Mouse (Mus musculus): ENCODE data around the gene Kif2a. TPM values are rescaled to one million over a fixed set of nuclear protein-coding genes. Genes with fewer than 3 reads are reported as not detected.
A peak's percentile ranks its signal among the peaks of the same experiment; 100 is the strongest.

The Kif2a gene
- polyA plus RNA-seq (2014; fragmentation: Nextera tagmentation; extraction: Ambion mirVana), result 18.6 and 20.6 TPM in 2 replicates

DNA sequence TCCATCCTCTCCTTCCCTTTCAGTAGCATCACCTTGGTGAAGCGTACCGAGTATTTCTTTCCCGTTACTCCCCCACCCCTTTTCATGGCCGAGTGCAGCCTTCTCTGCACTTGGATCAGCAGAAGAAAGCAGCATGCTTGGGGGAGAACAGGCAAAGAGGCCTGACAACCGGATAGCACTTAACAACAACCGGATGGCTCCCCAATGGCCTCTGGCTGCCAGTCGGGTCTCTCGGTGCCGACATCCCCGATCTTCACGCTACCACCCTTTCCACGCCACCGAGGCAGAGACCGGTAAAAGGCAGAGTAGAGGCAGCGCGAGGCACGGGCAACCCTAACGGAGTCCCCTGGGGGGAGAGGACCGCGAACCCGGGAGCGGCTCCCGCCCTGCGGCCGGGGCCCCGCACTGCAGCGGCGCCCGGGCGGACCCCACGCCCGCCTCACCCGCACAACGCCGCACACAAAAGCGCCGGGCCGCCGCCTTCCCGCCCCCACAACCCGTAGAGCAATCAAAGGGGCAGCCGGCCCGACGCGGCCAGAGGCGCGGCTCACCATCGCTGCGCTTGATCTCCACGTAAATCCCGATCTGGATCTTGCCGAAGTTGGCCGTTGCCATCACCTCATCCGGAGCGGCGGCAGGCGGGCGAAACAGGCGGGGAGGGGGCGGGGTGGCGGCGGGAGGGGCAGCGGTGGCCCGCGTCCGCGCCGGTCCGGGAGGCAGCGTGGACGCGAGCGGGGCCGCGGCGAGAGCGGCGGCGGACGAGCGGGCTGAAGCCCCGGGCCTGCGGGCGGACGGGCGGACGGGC is at the start of gene Kif2a:
Gene Kif2a (minus strand): TSS at position 666 of the 805 bp plus-strand sequence.
- under 1% methylated on average over 77 of the region's 87 CpGs for WGBS (ENCODE audit: insufficient replicate concordance)
- Histone ChIP-seq H3K4me1 (ENCODE audit: control insufficient read depth, insufficient read depth, low read length) (peaks cover 4% of the 10 kb centered on the region; the same call in 1 of the 2 replicates), H3K4me3 (ENCODE audit: low read depth, low read length) (peak within 1 kb of the TSS; percentile 96), H3K9me3 (replicated peaks; ENCODE audit: control insufficient read depth, low read length) (no peaks in the 10 kb centered on the region), H3K27me3 (ENCODE audit: control insufficient read depth, insufficient read depth, low read length) (no peaks in the 10 kb centered on the region), H3K36me3 (ENCODE audit: control insufficient read depth, insufficient read depth, low read length) (no peaks in the 10 kb centered on the region), H3K4me2 (peak within 1 kb of the TSS; percentile 90), H3K9ac (ENCODE audit: low read depth, low read length) (peak within 1 kb of the TSS; percentile 91), H3K27ac (ENCODE audit: low read depth, low read length) (peak within 1 kb of the TSS; percentile 93)
- ATAC-seq (replicated peaks; ENCODE audit: insufficient number of reproducible peaks, low FRiP score, low TSS enrichment), result peak; percentile 67

DNA sequence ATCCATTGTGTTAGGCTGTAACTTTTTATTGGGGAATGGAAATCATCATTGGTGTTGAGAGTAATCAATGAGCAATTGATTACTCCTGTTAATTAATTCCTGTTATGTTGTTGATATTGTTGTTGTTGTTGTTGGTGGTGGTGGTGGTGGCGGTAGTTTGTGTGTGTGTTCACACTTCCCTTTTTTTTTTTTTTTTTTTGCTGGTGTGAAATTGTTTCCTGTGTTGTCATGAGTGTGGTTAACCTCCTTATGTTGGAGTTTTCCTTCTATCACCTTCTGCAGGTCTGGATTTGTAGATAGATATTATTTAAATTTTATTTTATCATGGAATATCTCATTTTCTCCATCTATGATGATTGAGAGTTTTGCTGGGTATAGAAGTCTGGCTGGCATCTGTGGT is 47.1 kb upstream of the Kif2a start:
- 0 out of 2 replicates have a peak, but pooled peaks cover 3% of the 10 kb centered on the region for H3K4me1 ChIP-seq (ENCODE audit: control insufficient read depth, insufficient read depth, low read length)
- no peak overlapping the region for H3K9ac ChIP-seq (ENCODE audit: low read depth, low read length)
- no peak overlapping the region for H3K4me3 ChIP-seq (ENCODE audit: low read depth, low read length)
- H3K27me3 ChIP-seq (ENCODE audit: control insufficient read depth, insufficient read depth, low read length), result no peaks in the 10 kb centered on the region
- no peak for ATAC-seq (replicated peaks; ENCODE audit: insufficient number of reproducible peaks, low FRiP score, low TSS enrichment)
- no peak overlapping the region for H3K4me2 ChIP-seq
- 88% methylated on average over 1 of the region's 1 CpGs for WGBS (ENCODE audit: insufficient replicate concordance)
- no peaks in the 10 kb centered on the region for H3K36me3 ChIP-seq (ENCODE audit: control insufficient read depth, insufficient read depth, low read length)
- H3K27ac ChIP-seq (ENCODE audit: low read depth, low read length), result no peak overlapping the region
- H3K9me3 ChIP-seq (replicated peaks; ENCODE audit: control insufficient read depth, low read length), result no peaks in the 10 kb centered on the region

DNA sequence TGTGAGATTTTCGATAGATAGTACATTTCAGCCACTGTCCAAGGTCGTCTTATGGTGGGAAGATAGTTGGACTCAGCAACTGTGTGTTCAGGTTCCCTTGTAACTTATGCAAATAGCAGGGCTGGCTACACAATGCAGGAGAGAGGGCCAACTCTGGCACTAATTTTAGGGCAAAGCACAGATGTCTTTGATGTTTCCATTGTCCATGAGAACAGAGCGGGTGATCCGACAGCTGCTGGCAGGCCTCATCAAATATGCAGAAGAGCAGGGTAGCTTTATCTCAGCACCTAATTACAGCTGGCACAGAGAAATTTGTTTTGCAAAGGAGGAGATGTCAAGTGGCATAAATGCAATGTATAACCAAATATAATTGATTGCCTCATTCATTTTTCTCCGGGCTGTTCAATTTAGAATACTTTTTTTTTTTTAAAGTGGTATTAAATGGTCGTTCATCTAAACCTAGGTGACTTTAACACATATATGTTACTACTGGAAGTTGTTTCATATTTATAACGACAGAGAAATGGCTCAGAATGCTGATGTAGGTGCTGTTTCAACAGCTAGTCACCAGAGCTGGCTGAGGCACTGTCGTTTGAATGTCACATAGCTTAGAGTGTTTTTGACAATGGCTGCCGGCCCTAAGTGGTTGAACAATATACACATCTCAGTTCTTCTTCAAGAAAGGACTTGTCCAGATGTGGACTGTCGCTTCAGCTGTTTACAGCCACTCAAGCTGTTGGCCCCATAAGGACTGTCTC is 43.4 kb upstream of the Kif2a start:
- Histone ChIP-seq H3K4me1 (ENCODE audit: control insufficient read depth, insufficient read depth, low read length) (no peaks in the 10 kb centered on the region), H3K27ac (ENCODE audit: low read depth, low read length) (peak overlapping the region; percentile 78), H3K9ac (ENCODE audit: low read depth, low read length) (no peak overlapping the region), H3K9me3 (replicated peaks; ENCODE audit: control insufficient read depth, low read length) (no peaks in the 10 kb centered on the region), H3K4me3 (ENCODE audit: low read depth, low read length) (no peak overlapping the region), H3K36me3 (ENCODE audit: control insufficient read depth, insufficient read depth, low read length) (no peaks in the 10 kb centered on the region), H3K27me3 (ENCODE audit: control insufficient read depth, insufficient read depth, low read length) (no peaks in the 10 kb centered on the region), H3K4me2 (peak overlapping the region; percentile 37)
- ATAC-seq (replicated peaks; ENCODE audit: insufficient number of reproducible peaks, low FRiP score, low TSS enrichment), result no peak
- 67% methylated on average over 10 of the region's 10 CpGs for WGBS (ENCODE audit: insufficient replicate concordance)

DNA sequence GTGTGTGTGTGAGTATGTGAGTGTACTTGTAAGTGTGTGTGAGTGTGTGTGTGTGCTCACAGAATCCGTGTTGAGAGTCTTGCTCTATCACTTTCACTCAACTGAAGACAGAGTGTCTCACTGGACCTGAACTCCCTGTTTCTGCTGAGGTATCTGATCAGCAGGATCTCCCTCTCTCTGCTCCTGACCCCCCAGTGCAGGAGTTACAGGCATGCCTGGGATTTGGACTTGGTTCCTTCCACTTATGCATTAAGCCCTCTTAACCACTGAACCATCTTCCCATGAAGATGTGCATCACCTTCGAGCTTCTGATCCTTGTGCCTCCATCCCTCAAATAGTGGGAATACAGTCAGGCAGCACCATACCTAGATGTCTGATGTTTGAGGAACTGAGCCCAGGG is 42.3 kb upstream of the Kif2a start:
- Histone ChIP-seq H3K36me3 (ENCODE audit: control insufficient read depth, insufficient read depth, low read length) (no peaks in the 10 kb centered on the region), H3K9me3 (replicated peaks; ENCODE audit: control insufficient read depth, low read length) (no peaks in the 10 kb centered on the region), H3K4me2 (peak overlapping the region; percentile 37), H3K27ac (ENCODE audit: low read depth, low read length) (peak overlapping the region; percentile 78), H3K27me3 (ENCODE audit: control insufficient read depth, insufficient read depth, low read length) (no peaks in the 10 kb centered on the region), H3K9ac (ENCODE audit: low read depth, low read length) (peak overlapping the region; percentile 62; the same call in 1 of the 2 replicates), H3K4me1 (ENCODE audit: control insufficient read depth, insufficient read depth, low read length) (no peaks in the 10 kb centered on the region), H3K4me3 (ENCODE audit: low read depth, low read length) (peak overlapping the region; percentile 21; the same call in 1 of the 2 replicates)
- 62% methylated on average over 2 of the region's 2 CpGs for WGBS (ENCODE audit: insufficient replicate concordance)
- no peak for ATAC-seq (replicated peaks; ENCODE audit: insufficient number of reproducible peaks, low FRiP score, low TSS enrichment)

DNA sequence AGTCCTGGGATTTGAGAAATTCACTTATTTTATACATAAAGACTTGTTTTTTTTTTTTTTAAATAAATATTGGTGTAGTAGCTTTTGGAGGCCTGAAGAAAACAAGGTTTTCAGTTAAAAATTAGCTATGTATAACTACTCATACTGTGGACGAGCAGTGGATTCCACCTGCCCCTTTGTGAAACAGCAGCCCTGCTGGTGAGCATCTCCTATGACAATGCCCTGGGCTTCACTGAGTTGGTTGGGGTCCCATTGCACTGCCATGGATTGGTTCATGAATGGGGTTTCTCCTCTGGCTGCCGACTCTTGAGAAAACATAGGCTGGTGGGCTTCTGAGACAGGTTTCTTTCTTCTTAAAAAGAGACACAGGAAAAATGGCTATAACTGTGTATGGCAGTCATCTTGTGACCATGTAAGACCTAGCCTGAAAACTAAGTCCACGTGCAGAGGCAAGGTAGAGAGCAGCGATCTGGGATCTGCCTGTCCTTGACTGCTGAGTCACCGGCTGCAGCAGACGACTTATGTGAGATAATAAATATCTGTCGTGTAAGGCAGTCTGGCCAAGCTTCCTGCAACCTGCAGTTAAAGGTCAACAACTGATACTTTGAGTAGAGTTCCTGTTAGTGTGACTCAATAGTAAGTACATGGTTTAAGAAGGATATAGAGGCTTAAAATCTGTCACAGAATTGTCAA is 41.3 kb upstream of the Kif2a start:
- peak; percentile 94 for ATAC-seq (replicated peaks; ENCODE audit: insufficient number of reproducible peaks, low FRiP score, low TSS enrichment)
- no peaks in the 10 kb centered on the region for H3K36me3 ChIP-seq (ENCODE audit: control insufficient read depth, insufficient read depth, low read length)
- H3K4me1 ChIP-seq (ENCODE audit: control insufficient read depth, insufficient read depth, low read length), result no peaks in the 10 kb centered on the region
- no peaks in the 10 kb centered on the region for H3K9me3 ChIP-seq (replicated peaks; ENCODE audit: control insufficient read depth, low read length)
- peak overlapping the region; percentile 16; the same call in 1 of the 2 replicates for H3K9ac ChIP-seq (ENCODE audit: low read depth, low read length)
- peak overlapping the region; percentile 37 for H3K4me2 ChIP-seq
- peak overlapping the region; percentile 12; the same call in 1 of the 2 replicates for H3K4me3 ChIP-seq (ENCODE audit: low read depth, low read length)
- 32% methylated on average over 7 of the region's 7 CpGs for WGBS (ENCODE audit: insufficient replicate concordance)
- H3K27me3 ChIP-seq (ENCODE audit: control insufficient read depth, insufficient read depth, low read length), result no peaks in the 10 kb centered on the region
- peak overlapping the region; percentile 78 for H3K27ac ChIP-seq (ENCODE audit: low read depth, low read length)

DNA sequence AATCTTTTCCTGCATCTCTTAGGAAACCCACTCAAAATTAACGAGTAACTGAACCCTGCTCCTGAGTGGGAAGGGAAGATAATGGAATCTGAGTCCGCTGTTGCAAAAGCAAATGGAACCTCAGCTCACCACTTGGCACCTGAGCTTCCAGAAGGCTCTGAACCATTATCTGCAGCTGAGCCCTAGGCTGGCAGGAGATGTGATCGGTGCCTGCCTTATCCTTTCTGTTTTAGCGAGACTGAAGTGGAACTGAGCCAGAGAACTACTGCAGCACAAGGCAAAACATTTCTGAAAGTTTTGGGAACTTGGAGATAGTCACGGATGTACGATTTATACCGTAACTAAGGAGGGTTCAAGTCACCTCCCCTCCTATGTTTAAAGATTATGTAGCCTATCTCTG is 38.2 kb upstream of the Kif2a start:
- no peak overlapping the region for H3K27ac ChIP-seq (ENCODE audit: low read depth, low read length)
- no peak for ATAC-seq (replicated peaks; ENCODE audit: insufficient number of reproducible peaks, low FRiP score, low TSS enrichment)
- H3K4me3 ChIP-seq (ENCODE audit: low read depth, low read length), result no peak overlapping the region
- H3K9ac ChIP-seq (ENCODE audit: low read depth, low read length), result no peak overlapping the region
- H3K36me3 ChIP-seq (ENCODE audit: control insufficient read depth, insufficient read depth, low read length), result no peaks in the 10 kb centered on the region
- H3K4me2 ChIP-seq, result no peak overlapping the region
- H3K4me1 ChIP-seq (ENCODE audit: control insufficient read depth, insufficient read depth, low read length), result no peaks in the 10 kb centered on the region
- H3K27me3 ChIP-seq (ENCODE audit: control insufficient read depth, insufficient read depth, low read length), result no peaks in the 10 kb centered on the region
- WGBS (ENCODE audit: insufficient replicate concordance), result 74% methylated on average over 7 of the region's 7 CpGs
- H3K9me3 ChIP-seq (replicated peaks; ENCODE audit: control insufficient read depth, low read length), result no peaks in the 10 kb centered on the region

DNA sequence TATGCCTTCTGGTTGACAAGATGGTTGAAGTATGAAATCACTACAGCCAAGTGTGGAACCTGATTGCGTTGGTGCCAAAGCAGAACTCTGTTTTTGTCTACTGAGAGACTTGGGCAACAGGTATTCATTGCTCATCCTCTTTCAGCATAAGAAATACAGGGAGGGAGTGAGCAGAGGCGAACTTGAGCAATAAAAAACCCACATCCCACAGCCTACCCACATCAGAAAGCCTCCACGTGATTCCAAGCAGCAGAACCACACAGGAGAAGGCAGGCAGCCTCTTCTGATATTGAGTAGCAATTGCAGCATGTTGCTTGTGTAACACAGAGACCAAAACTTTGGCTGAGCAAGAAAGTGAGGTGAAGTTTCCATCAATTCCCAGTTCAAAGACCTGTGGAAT is 37.5 kb upstream of the Kif2a start:
- H3K9me3 ChIP-seq (replicated peaks; ENCODE audit: control insufficient read depth, low read length), result no peaks in the 10 kb centered on the region
- no peak overlapping the region for H3K4me3 ChIP-seq (ENCODE audit: low read depth, low read length)
- H3K36me3 ChIP-seq (ENCODE audit: control insufficient read depth, insufficient read depth, low read length), result no peaks in the 10 kb centered on the region
- no peaks in the 10 kb centered on the region for H3K4me1 ChIP-seq (ENCODE audit: control insufficient read depth, insufficient read depth, low read length)
- 77% methylated on average over 3 of the region's 3 CpGs for WGBS (ENCODE audit: insufficient replicate concordance)
- no peak overlapping the region for H3K27ac ChIP-seq (ENCODE audit: low read depth, low read length)
- H3K4me2 ChIP-seq, result no peak overlapping the region
- ATAC-seq (replicated peaks; ENCODE audit: insufficient number of reproducible peaks, low FRiP score, low TSS enrichment), result no peak
- H3K27me3 ChIP-seq (ENCODE audit: control insufficient read depth, insufficient read depth, low read length), result no peaks in the 10 kb centered on the region
- no peak overlapping the region for H3K9ac ChIP-seq (ENCODE audit: low read depth, low read length)

DNA sequence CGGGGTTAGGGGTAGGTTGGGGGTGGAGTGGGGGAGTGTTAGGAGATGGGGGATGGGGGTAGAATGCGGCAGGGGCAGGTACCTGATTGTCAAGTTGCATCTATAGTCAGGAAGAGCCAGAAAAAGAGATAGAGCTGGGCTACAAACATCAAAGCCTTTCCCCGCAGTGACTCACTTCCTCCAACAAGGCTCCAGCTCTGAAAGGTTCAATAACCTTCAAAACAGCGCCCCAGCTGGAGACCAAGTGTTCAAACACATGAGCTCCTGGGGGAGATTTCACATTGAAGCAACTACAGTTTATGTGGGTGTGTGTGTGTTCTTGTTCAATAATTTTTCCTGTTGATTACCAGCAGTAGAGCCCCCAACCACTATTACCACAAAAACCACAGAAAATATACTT is 34.4 kb upstream of the Kif2a start:
- Histone ChIP-seq H3K9ac (ENCODE audit: low read depth, low read length) (no peak overlapping the region), H3K36me3 (ENCODE audit: control insufficient read depth, insufficient read depth, low read length) (no peaks in the 10 kb centered on the region), H3K27me3 (ENCODE audit: control insufficient read depth, insufficient read depth, low read length) (no peaks in the 10 kb centered on the region), H3K4me1 (ENCODE audit: control insufficient read depth, insufficient read depth, low read length) (0 out of 2 replicates have a peak, but pooled peaks cover 1% of the 10 kb centered on the region), H3K27ac (ENCODE audit: low read depth, low read length) (no peak overlapping the region), H3K9me3 (replicated peaks; ENCODE audit: control insufficient read depth, low read length) (no peaks in the 10 kb centered on the region), H3K4me2 (no peak overlapping the region), H3K4me3 (ENCODE audit: low read depth, low read length) (no peak overlapping the region)
- peak; percentile 57; the same call in 1 of the 2 replicates for ATAC-seq (replicated peaks; ENCODE audit: insufficient number of reproducible peaks, low FRiP score, low TSS enrichment)
- 34% methylated on average over 4 of the region's 4 CpGs for WGBS (ENCODE audit: insufficient replicate concordance)
